Mouse (Mus musculus): ENCODE results near the gene Mdk.

The Mdk gene

DNA sequence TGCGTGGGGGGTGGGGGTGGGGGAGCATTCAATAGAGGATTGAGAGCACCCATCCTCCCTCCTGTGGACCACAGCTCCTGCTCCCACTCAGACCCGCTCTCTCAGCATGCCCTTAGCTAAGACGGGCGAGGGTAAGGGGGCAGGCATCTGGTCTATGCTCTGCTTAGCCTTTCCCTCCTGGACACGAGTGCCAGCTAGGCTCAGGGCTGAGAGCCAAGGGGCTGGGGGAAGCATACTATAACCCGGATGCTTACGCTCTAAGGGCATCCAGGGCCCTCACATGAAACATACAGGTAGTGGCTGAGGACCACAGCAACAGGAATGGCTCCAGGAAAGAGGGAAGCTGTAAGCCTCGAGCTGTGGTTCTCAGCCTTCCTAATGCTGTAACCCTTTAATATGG lies 26.0 kb upstream of the Mdk start:
- DNase-seq, result no peak

DNA sequence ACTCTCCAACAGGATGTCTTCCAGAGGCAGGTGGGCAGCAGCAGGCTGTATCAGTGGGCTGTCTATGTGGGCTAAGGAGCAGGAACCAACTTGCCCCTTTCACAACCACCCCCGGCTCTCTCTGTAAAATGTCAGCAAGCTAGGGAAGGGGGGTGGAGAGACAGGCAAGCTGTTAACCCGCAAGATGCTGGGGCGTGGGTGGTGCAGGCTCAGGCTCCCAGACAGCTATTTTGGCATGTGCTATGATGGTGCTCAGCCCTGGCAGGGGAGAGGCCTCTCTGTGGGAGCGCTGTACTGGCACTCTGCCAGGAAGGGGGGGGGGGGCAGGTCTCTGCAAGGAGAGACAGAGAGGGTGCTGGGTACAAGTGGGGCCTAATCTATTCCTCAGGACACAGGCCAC lies 25.0 kb upstream of the Mdk start:
- peak; percentile 94 for DNase-seq

- DNase-seq, result no peak
Observed at GRCm38 (mm10) chr2:91955875-91956274, 23.8 kb upstream of the Mdk start.

DNA sequence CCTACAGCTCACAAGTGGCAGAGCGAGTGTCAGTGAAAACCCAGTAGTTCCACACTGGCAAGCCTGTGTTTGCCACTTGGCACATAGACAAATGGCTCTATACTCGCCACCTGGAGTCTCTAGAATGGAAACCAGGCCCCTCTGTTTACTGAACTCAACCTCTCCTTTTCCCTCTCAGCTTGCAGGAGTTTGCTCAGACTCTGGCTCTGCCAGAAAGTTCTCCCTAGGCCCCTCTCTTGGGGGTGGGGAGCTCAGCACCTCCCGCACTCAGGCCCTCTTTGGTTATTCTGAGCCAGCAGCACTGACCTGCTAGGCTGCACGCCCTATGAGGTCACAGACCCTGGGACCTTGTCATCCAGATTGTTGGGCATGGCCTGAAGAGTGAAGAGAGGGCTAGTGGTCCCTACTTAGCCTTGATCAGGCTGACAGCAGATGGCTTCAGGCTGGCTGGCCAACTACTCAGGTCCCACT lies 23.1 kb upstream of the Mdk start:
- DNase-seq, result no peak

- no peak for DNase-seq
Observed at GRCm38 (mm10) chr2:91953825-91954224, 21.7 kb upstream of the Mdk start.

DNA sequence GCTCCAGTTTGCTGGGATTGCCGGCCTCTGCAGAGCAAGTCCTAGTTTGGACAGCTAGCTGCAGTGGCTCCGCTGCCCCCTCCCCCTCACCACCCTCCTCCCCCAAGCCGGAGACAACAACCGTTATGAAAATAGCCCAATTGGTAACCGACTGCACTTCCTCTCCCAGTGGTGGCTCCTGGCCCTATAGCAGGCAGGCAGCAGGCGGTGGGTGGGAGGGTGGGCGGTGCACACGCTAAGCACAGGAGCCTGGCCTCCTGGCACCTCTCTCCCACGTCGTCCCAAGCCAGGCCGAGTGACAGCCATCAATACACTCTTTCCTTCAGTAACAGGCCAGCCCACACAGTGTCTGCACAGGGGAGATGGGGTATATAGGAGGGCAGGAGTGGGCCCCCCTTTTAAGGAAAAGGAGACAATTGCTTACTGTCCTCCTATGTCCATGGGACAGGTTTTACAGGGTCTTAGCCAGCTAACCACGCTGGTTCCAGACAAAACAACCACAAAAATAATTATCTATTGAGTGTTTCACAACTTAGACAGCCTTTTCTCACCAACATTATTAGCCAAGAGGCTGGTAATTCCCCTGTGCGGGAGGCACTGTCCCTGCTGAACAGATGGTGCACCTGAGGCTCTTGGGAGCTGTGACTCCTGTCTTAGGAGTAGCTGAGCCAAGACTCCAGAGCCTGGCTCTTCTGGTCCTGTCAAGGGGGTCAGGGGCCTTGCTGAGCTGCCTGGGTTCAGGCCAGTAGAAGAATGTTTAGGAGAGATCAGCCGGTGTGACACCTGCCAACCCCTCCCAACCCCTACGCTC lies 18.4 kb upstream of the Mdk start:
- DNase-seq, result no peak

GRCm38 (mm10) chr2:91949411-91950274 lies 17.5 kb upstream of the Mdk start:
- no peak for DNase-seq

- no peak for DNase-seq
Observed at GRCm38 (mm10) chr2:91948792-91949241, 16.7 kb upstream of the Mdk start.

DNA sequence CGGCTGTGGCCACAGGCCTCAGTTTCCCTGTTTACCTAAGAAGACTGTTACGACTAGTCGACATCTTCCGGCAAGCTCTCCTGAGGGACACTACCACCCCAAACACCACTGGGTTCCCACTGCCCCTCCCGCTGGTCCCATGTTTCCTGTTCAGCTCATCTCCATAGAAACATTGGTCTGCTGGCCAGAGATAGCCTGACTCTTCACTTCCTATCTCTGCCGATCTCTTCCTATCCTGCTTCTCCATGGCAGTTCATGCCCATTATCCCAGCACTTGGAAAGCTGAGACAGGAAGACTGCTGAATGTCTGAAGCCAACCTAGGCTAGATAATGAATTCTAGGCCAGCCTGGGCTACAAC lies 16.0 kb upstream of the Mdk start:
- no peak for DNase-seq

DNA sequence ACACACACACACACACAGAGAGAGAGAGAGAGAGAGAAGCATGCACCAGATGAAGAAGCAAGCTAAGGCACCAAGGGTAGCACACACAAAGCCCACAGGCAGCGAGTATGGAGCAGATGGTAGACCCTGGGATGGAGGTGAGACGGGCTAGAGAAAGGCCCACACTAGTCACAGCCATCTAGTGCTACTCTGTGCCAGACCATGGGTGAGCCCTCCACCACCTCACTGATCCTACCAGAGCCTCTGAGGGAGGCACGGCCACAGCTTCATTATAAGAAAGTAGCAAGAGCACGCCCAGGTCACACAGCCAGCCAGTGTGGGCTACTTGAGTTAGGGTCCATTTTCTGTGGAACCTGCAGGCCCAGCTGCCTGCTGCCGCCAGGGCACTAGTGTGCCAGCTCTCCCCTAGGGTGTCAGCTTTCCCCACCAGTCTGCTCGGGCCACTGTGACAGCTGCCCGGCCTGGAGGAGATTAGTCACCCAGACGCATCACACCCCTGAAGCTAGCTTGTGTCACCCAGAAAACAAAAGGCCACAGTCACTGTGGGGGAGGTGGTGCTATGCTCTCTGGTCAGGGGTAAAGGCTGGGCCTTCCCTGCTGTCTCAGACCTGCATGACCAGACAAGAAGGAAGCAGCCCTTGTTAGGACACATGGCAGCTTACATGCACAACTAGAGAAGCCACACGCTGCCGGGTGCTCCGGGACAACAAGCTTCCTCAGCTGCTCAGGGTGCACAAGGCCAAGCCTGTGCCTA lies 15.5 kb upstream of the Mdk start:
- no peak for DNase-seq

DNA sequence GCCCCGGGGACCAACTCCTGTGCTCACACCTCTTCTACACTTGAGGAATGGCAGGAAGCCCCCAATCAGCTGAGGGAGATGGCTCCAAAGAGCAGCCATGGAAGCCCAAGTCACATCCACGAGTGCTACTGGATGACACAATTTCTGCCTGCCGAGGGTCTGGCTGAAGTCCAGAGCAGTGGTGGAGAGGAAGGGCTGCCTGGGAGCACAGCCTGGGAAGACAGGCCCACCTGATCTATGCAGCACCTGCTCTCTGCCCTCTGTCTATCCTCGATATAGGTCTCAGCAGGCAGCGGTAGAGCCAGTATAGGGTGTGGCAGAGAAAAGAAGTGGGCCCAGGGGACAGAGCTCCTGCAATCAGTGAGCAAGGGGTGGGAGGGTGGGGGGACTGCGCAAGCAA lies 14.7 kb upstream of the Mdk start:
- no peak for DNase-seq

DNA sequence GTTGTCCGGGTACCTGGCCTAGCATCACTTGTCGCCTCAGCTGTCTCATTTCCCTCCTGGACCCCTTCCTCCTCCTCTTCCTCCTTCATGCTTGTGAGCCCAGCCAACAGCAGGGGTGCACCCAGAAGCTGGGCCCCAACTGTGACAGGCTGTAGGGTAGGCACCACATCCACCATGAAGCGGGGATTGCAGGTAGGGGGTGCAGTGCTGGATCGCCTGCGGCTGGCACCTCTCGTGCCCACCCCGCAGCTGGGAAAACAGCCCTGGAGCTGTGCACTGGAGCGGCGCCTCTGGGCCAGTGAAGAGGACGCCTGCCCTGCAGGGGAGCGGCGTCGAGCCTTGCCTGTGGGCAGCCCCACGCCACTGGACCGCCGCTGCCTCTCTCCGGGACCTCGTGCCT lies 13.4 kb upstream of the Mdk start, which contains the start of gene Gm9821:
TSS of gene Gm9821 (plus strand) at position 221 of the 400 bp plus-strand sequence.
- no peak for DNase-seq

- peak; percentile 82 for DNase-seq
Observed at GRCm38 (mm10) chr2:91944170-91944950, 12.3 kb upstream of the Mdk start.

DNA sequence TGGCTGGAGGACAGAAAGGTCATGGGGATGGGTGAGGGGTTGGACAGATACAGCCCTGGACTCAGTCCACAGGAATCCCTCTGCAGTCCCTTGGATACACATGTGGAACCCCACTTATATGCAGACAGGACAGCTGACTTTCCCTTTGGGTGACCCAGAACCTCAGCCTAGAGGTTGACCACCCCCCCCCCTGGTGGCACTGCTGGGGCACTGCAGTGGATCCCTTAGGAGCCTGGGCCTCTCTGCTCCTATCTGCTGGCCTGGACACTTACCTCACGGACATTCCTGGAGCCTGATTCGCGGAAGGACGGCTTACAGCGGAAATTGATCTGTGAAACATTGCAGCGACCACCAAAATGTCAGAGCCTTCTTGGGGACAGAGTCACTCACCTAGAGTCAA lies 10.3 kb upstream of the Mdk start:
- no peak for DNase-seq

DNA sequence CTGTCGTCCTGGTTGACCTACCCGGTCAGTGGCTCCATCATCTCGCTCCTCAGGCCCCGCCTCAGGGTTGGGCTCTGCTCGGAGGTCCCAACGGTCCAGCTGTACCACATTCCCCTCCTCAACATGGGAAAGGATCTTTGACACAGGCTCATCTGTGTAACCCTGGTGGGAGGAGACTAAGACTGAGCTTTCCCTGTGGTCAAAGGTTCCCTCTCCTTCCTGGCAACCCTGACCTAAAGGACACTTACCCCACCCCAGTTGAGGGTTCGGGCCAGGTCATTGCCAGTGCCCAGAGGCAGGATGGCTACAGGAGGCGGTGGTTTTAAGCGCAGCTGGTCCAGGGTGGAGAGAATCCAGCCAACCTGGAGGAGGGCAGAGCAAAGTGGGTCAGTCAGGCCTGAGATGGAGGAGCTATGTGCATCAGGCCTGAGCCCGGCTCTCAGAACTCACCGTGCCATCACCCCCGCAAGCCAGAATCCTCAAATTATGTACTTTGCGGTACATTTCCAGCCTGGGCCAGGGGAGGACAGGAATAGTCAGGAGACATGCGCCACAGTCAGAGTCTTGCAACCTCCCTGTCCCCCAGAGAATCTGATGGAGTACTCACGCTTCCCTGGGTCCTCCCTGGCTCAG lies 7.3 kb upstream of the Mdk start:
- DNase-seq, result peak; percentile 67

GRCm38 (mm10) chr2:91936154-91936553 lies 4.1 kb upstream of the Mdk start:
- peak; percentile 83 for DNase-seq

DNA sequence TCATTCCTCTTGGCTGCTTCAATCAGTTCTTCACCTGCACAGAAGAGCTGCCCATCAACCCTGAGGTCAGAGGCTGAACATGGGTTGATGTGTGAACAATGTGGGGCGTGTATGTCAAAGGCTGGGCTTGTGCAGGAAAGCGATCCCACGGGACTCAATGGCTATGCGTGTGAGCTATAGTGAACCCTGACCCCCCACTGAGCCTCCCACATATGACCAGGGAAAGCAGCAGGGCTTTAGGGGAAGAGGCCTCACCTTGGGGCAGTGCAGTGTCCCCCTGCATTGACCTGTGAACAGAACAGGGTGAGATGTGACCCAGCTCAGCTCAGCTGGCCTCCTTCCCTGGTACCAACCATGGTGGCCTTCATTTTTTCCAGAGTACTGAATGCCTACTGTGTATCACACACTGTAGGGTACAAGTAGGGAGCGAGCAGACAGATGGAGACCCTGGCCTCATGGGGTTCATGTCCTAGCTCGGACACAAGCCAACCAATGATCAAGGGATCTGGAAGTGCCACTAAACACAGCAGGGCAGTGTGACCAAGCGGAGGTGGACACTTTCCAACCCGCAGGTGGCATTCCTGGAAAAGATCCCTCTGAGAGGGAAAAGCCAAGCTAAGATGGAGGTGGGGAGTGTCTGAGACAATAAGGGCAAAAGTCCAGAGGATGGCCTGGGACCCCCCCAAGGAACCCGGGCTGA lies 2.9 kb upstream of the Mdk start:
- no peak for DNase-seq

DNA sequence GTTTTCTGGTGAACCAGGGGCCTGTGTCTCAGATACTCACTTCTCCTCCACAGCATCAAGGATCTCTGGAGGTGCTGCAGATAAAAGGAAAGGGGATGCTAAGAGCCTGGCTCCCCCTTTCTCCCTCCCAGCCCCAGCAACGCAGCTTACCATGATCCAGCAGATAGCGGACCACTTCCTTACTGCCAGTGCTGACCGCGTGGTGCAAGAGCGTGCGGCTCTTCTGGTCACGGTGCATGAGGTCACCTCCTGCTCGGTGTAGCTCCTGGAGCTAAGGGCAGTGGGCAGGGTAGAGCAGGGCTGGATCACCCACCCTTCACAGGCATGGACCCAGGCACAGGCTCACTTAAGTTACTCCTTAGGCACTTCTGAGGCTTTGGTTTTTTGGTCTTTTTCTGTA lies 1.9 kb upstream of the Mdk start:
- DNase-seq, result no peak

DNA sequence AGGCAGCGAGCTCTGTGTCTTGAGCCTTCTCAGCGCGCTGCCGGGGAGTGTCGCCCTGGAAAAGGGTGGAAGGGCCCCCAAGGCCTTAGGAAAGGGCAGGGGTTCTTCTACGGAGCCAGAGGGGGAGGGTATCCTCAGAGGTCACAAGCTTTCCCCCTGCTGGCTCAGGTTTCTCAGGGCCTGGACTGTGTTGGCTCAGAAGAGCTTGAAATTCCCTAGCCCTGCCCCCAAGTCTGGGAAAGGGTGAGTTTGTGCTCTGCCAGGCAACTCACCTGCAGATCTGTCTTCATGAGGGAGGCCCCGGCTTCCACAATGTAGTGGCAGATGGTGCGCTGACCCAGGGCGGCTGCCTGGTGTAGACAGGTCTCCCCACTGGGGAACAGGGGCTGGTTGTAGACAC lies 1.4 kb upstream of the Mdk start:
- DNase-seq, result no peak

DNA sequence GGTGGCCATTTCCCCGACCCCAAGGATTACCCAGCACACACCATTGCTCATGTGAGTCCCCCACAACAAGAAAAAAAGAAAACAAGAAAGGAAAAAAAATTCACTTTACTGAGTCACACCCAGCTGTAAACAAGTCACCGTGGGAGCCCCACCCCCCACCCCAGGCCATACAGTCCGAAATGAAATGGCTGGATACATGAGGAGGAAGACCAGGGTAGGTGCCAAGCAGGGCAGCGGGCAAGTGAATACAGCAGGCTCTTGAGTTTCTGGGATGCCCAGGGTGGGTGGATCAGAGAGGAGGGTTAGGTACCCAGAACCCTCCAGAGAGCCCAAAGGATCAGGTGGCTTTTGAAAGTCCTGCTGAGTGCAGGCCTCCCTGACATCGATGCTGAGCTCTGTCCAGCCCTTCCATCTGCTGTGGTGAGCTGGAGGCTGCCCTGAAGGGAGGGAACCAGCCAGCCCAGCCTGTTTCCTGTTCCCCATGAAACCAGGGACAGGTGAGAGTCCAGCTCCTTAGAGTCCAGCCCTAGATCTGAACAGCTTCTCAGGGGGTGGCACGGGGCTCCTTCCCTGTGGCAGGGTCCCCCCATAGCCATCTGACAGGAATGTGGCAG lies 747 bp upstream of the Mdk start:
- no peak for DNase-seq

Data from right cerebral cortex, adult 18-20 months (tissue).